Mouse (Mus musculus): ENCODE results near the gene Tex13c2.
A peak's percentile ranks its signal among the peaks of the same experiment; 100 is the strongest.

Tex13c2 gene

GRCm38 (mm10) chrX:42489446-42489845, at the start of gene Tex13c2:
Gene Tex13c2 (plus strand): TSS chrX:42489691.
- no peak for DNase-seq

- DNase-seq, result no peak
Observed at GRCm38 (mm10) chrX:42450305-42450704, 39.2 kb upstream of the Tex13c2 start.

GRCm38 (mm10) chrX:42453001-42453400, 36.5 kb upstream of the Tex13c2 start:
- no peak for DNase-seq

- peak; percentile 67 for DNase-seq
Observed at GRCm38 (mm10) chrX:42454533-42454932, 35.0 kb upstream of the Tex13c2 start.

- no peak for DNase-seq
Observed at GRCm38 (mm10) chrX:42490336-42490735, 845 bp downstream of the Tex13c2 start.

GRCm38 (mm10) chrX:42500538-42500937, 11.0 kb downstream of the Tex13c2 start:
- no peak for DNase-seq

GRCm38 (mm10) chrX:42502291-42503043, 13.0 kb downstream of the Tex13c2 start, which contains the start of gene Sh2d1a:
Gene Sh2d1a (plus strand): TSS chrX:42502453.
- DNase-seq, result peak; percentile 86

GRCm38 (mm10) chrX:42511105-42511504, 21.6 kb downstream of the Tex13c2 start:
- no peak for DNase-seq

- peak; percentile 70 for DNase-seq
Observed at GRCm38 (mm10) chrX:42512567-42512966, 23.1 kb downstream of the Tex13c2 start.

- no peak for DNase-seq
Observed at GRCm38 (mm10) chrX:42522868-42523267, 33.4 kb downstream of the Tex13c2 start.

GRCm38 (mm10) chrX:42530703-42531102, 41.2 kb downstream of the Tex13c2 start:
- DNase-seq, result no peak

- DNase-seq, result peak; percentile 38
Observed at GRCm38 (mm10) chrX:42540030-42540755, 50.7 kb downstream of the Tex13c2 start.

GRCm38 (mm10) chrX:42540756-42541053, 51.2 kb downstream of the Tex13c2 start:
- DNase-seq, result peak; percentile 83

All from thymus, postnatal 14 days (tissue).